Mouse (Mus musculus) mouse embryonic stem cell (cell line): ENCODE results near the gene Rhot2.
"Not testable (repeated sequence)": the region's sequence is repeated elsewhere in the genome, so short reads cannot be mapped to it uniquely, and the experiment has no call there.

Experiments
- in situ Hi-C, 2 experiments: fragments of 300-500 bp; cut with MboI; formaldehyde crosslinking; loops; 1 replicate in 1 of 2; 3 replicates in 1 of 2; pipeline ENCODE4 v1.14.3; 2019 to 2020; ENCODE audit warnings: low sequenced_read_pairs in 2 of 2, low pct_unique_long_range_greater_than_20kb in 1 of 2, mixed read lengths in 1 of 2; ENCODE audit not compliant: unreplicated experiment in 1 of 2

The Rhot2 gene

DNA sequence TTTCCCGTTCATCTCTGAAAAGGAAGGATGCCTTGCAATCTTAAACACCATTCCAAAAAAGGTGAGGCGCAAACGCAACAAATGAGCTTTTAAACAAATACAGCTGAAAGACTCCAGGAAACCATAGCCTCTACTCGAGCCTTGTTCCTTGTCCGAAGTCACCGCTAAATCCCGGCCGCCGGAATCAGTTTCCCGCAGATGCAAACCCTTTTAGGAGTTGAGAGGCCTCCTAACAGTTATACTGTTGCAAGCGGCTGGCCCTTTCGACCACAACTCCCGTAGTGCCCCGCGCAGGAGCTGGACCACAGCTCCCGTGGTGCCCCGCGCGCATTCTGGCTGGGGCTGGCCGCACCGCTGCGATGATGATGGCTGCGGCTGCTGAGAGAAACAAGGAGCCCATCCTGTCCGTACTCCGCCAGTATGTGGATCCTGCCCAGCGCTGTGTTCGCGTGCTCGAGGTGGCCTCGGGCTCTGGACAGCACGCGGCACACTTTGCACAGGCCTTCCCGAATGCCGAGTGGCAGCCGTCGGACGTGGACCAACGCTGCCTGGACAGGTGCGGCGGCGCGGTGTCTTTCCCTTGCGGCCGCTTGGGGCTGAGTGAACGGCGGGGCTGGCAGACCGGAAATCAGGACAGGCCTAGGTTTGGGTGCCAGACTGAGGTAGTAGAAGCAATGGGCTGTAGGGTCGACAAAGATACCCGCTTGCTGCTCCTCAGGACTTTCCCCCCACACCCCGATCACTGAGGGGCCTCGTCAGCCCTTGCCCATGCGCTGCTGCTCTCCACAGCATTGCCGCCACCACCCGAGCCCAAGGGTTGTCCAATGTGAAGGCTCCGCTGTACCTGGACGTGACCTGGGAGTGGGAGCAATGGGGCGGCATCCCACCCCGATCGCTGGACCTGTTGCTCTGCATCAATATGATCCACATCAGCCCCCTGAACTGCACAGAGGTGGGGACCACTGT lies 30.8 kb upstream of the Rhot2 start:
- in situ Hi-C loops = no loop called here

DNA sequence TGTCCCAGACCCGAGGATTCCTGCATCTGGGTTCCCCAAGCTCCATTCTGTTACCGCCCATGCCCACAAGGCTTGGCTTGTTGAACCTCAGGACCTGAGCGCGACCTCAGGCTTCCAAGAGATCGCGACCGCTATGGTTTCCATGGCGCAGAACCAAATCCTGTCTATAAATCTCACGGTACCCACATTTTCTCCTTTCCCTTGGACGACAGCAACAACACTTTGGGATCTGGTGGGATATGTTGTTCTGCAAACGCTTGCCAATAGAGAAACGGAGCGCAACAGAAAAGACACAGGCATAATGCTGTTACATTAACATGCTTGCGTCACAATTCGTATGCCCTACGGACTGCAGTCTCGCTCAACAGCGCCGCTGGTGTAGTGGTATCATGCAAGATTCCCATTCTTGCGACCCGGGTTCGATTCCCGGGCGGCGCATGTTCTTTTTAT lies 30.1 kb upstream of the Rhot2 start, which contains the start of gene Mettl26:
Gene Mettl26 (plus strand): TSS at position 354 of the 450 bp plus-strand sequence.
- in situ Hi-C loops = no loop called here

DNA sequence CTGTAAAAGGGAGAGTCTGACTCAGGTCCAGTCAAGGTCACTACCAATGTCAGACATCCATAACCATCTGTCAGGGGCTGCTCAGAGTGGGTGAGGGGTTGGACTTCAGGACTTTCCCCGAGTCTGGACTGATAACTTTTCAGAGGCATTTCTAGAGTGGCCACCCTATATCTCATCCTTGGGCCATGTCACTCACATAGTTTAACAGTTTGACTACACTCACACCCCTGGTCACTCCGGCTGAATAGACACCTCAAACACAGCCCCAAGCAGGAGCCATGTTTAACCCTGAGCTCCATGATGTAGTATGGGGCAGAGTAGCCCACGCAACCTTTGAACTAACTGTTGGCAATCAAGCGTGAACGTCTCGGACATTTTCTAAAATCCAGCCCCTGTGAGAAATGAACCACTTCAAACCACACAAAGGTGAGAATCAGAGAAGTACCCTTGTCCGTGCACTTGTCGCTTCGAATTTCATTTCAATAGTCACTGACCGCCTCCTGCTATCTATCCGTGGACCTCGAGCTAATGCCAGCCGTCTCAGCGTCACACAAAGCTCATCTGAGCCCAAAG lies 29.6 kb upstream of the Rhot2 start:
- in situ Hi-C loops = no loop called here

DNA sequence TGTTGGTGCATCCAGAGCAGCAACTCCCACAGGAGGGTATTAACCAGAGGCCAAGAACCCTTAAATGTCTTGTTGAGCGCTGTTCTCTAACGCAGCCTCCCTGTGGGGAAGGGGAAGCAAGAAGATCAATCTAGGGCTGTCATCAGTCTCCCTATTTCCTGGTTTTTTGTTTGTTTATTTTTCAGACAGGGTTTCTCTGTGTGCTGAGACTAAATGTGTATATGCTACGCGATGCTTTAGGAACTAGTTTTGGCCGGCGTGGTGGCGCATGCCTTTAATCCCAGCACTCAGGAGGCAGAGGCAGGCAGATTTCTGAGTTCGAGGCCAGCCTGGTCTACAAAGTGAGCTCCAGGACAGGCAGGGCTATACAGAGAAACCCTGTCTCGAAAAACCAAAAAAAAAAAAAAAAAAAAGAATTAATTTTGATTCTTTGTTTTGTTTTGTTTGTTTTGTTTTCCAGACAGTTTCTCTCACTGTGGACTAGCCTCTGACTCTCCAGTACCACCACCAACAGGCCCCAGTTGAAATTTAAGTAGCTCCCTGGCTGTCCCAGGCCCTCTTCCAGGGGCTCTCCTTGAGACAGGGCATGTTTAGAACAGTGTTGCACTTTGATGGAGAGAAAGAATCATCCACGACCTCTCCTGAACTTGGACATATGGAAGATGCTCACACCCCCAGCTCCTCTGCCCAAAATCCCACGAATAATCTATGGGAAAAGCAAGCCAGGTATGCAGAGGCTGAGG lies 28.9 kb upstream of the Rhot2 start:
- in situ Hi-C loops = no loop called here

DNA sequence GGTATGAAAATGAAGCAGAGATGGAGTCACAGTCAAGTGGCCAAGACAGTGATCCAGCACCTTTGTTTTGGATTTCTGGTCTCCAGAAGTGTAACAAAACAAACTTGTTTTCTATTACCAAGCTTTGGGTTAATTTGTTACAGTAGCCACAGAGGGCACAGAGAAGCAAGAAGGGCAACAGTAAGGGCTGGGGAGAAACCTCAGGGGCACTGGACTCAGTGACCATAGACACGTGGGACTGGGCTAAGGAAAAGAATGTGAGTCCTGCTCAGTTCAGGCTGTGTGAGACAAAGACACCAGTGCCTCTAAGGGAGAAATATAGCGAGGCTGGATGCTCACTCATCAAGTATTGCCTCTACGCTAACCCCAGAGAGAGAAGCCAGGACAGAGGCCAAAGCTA lies 28.0 kb upstream of the Rhot2 start:
- in situ Hi-C loops = no loop called here

DNA sequence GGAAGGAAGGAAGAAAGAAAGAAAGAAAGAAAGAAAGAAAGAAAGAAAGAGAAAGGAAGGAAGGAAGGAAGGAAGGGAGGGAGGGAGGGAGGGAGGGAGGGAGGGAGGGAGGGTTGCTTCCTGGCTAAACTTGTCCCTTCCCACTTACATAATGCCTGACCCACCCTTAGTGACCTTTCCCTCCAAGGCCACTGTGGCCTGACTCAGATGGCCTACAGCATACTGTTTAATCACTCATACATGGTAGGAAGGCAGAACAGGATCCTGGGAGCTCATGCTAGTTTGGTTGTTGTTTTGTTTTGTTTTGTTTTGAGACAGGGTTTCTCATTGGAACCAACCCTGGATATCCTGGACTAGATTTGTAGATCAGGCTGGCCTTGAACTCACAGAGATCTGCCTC lies 26.9 kb upstream of the Rhot2 start:
- in situ Hi-C loops = not testable (repeated sequence)

DNA sequence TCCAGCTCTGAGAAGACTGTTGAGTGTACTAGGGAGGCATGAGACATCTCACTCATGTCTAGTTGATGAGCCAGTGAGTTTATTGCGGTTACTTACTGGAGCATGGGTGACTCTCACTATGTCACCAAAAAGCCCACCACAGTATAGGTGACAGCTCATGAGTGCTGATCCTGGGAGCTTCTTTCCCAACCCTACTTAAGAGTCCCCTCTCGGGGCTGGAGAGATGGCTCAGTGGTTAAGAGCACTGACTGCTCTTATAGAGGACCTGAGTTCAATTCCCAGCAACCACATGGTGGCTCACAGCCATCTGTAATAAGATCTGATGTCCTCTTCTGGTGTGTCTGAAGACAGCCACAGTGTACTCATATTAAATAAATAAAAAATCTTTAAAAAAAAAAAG lies 25.3 kb upstream of the Rhot2 start:
- in situ Hi-C loops = no loop called here

DNA sequence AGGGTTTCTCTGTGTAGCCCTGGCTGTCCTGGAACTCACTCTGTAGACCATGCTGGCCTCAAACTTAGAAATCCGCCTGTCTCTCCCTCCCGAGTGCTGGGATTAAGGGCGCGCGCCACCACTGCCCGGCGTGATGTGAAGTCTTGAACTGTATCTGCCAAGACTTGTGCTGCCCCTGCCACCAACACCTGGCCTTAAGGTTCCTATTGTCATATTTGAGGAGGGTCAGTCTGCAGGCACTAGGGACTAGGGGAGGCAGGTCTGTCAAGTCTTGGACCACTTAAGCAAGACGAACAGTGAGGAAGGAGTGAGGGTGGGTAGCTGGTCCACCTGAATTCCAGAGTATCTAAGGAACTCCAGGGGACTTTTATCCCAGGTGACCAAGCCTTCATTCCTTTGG lies 24.8 kb upstream of the Rhot2 start:
- in situ Hi-C loops = no loop called here

DNA sequence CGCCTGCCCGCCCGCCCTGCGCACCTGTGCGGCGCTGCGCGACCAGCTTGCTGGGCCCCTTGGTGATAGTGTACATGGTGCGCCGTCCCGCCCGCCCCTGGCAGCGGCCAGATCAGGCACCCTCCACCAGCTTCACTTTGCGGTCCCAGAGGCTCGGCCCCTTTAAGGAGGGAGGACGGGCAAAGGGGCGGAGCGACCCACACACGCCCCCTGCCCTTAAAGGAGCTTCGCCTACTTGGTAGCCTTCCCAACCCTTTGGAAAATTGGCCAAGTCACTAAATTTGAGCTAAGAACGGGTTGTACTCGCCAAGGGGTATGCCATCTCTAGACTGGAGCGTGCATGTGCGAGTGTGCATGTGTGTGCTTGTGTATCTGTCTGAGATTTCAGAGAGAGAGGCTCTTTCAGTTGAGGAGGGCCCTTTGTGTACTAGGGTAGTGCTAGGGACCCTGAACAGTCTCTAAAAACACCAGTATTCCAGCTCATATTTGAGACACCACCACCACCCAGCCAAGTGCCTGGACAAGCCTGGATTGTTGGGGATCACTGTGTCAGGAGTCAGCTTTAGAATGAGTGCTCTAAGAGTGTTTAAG lies 24.0 kb upstream of the Rhot2 start, which contains the start of gene Mcrip2:
Gene Mcrip2 (minus strand): TSS at position 164 of the 591 bp plus-strand sequence.
- in situ Hi-C loops = no loop called here

DNA sequence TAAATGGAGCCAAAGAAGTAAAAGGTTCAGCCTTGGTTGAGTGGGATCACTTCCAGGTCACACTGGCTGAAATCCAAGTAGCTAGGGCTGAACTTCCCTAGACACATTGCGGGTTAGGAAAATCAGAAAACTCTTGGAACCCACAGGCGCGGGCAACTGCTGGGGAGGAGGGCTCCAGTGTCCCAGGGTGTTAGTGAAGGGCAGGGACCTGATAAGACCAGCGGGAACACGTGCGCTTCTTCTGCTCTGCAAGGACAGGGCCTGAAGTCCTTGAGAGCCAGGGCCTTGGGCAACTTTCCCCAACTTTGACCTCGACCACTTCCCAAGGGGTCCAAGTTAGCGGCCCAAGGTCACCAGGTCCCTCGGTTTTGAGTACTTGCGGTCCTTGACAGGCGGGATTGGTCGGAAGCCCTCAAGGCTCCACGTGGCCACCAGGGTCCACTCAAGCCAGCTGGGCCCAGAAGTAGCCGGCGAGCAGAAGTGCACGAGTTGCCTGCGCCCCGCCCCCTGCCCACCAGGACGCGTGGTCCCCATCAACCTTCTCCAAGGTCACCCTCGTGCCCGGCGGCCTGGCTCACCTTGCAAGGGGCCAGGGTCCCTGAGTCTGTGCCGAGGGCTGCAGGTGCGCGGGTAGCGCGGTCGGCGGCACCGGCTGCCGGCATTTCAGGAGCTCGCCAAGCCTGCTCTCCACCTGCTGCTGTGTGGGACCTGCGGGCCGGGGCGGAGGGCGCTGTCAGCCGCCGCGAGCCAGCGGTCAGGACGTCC lies 23.4 kb upstream of the Rhot2 start:
- in situ Hi-C loops = no loop called here

DNA sequence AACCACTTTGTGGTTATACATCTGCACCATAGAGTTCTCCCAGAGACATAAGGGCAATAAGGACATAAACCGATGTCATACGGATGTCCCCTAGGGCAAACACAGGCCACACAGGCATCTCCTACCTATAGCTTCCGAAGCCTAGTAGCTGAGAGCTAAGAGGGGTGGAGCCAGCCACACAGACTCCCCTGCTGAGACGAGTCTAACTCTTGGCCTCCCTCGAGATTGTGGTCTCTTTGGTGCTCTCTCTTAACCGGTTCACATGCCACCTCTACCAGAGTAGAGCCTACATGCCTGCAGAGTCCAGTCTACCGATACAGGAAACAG lies 22.8 kb upstream of the Rhot2 start:
- in situ Hi-C loops = no loop called here

DNA sequence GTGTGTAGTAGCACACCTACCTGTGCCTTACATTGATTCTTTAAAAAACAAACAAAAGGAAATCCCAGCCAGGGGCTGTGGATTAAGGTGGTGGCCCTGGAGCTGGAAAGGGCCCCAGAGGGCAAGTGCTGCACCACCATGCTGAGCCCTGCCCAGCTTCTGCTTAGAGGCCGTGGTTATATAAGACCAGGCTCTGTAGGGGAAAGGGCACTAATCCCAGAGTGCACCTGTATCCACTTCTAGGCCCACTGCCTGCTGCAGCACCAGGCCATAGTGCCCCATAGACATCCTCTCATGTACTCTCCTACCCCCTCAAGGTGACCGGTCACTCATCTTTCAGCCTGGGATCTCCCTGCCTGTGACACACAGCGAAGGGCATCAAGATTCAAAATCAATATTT lies 21.5 kb upstream of the Rhot2 start:
- in situ Hi-C loops = no loop called here

DNA sequence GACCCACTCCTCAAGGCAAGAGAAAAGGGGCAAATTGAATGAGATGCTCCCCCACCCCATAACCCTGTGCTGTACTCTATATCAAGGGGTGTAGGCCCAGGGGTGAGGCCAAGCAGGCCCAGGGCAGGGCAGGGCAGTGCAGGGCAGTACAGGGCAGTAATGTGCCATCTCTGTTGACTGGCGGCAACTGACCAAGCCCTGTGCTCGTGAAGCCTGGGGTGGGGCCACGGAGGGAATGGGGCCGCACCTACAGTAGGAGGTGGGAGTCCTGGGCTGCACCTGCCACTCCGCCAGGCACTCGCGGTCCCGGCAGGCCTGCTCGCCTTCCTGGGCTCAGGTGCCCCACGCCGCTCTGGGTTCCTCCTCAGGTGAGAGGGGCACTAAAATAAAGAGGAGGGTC lies 20.6 kb upstream of the Rhot2 start:
- in situ Hi-C loops = no loop called here

DNA sequence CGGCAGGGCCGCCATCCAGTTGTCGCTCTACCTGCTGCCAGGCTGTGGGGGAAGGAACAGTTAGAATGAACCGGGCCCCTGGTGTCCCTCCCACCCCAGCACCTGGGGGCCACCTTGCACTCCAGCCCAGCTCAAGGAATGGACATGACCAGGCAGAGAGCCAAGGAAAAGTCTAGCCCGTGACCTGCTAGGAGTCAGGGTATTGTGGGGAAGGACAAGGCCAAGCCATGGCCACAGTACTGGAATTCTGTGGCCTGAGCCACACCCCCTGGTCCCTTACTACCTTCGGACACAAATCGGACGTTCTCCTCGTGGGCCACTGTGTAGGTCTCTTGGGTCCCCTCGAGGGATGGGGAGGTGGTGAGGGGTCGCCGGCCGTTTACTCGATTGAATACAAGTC lies 19.7 kb upstream of the Rhot2 start:
- in situ Hi-C loops = no loop called here

DNA sequence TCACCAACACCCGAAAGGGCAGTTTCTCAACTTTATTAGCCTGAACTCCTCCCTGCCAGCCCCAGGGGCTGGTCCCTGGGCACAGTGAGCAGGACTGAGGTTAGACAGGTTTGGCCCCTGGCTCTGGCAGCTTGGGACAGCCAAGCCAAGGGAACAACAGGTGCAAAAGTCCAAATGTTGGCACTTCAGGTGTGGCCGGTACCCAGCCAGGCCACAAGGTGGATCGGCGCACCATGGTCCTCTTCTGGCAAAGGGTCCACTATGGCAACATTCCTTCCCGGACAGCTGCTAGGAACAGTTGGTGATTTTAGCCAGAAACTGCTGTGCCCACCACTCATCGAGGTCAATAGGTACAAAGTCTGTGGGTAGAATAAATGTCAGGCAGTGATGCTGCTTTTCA lies 19.0 kb upstream of the Rhot2 start:
- in situ Hi-C loops = no loop called here

DNA sequence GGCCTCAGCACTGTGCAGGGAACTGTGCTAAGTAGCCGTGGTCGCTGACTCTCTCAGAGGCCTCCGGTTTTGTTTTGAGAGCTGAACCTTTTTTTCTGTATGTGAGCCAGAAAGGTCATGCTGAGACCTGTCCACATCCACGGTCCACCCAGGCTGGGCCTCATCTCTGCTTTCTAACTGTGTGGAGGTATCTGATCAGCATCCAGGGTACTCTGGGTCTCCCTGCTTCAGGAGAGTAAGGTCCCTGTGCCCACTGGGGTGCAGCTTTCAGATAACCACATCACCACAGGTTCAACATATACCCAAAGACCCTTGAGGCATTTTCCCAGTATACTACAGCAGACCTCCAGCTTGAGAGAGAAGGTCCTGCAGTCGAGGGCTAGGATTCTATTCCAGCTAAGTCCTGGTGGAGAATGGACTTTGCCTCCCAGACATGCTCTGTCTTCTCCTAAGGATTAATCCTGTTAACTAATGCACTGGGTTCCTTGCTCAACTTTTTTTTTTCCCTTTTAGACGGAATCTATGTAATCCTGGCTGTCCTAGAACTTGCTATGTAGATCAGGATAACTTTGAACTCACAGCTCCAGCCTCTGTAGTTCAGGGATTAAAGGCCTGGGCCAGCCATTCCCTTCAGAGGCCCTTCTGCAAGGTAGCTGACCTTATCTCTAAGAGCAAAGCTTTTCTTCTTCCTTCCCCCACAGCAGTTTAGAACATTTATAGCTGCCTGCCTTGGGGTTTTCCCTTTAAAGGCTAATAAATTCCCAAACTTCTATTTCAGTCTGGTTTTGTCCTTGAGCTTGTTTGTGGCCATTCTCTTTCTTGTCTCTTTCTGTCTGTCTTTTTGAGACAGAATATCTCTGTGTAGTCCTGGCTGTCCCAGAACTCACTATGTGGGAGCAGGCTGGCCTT lies 17.3 kb upstream of the Rhot2 start:
- in situ Hi-C loops = no loop called here
